Mouse (Mus musculus): ENCODE results near the gene Amotl1. TPM values are rescaled to one million over a fixed set of nuclear protein-coding genes. Genes with fewer than 3 reads are reported as not detected.

Gene Amotl1
- total RNA-seq, 2 experiments from 2014 or later = 13.9 to 15.0 TPM

DNA sequence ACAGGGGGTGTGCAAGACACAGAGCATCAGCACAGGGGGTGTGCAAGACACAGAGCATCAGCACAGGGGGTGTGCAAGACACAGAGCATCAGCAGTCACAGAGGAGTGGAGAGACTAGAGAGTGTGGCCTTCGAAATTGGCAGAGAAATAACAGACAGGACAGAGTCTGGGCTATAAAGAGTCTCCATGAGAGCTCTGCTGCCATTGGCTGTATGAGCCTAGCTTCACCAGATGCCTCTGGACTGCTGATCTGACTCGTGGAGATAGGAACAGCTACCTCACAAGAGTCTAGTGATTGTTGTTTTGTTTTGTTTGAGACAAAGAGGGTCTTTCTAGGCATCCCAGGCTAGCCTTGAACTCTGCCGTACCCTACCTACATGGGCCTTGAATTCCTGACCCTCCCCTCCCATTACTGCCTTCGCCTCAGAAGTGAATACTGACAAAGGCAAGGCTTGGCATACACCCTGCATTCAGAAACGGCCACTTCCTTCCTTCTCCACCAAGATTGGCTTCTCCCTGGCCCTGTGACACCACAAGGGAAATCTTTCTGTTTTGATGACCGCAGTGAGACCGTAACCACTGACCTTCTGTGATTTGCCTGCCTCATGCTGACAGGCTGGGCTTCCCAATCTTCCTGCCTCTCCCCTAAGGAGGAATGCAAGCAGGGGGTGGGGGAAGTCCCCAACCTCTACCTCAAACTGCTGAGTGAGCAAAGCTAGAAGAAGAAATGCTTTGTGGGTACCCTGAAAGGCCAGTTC, 3.4 kb downstream of the Amotl1 start:
- DNase-seq (ENCODE audit: low spot score in 2 of 2) = no peak

DNA sequence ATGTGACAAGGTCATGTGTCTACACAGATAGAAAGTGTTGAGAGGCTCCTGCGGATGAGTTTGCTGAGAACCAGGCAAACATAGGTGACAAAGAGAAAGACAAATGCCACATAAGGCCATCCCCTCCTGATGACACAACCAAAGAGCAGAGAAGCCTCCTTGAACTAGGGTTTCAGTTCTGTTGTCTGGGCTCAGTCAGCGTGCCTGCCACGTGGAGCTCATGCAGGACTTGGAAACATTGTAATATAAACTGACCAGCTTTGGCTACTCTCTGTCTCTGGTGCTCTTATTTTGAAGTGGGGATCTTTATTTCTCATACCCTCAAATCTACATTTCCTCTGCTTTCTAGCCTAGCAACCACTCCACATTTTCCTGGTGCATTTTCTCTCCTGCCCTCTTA, 8.6 kb downstream of the Amotl1 start:
- no peak for DNase-seq (ENCODE audit: low spot score in 2 of 2)

DNA sequence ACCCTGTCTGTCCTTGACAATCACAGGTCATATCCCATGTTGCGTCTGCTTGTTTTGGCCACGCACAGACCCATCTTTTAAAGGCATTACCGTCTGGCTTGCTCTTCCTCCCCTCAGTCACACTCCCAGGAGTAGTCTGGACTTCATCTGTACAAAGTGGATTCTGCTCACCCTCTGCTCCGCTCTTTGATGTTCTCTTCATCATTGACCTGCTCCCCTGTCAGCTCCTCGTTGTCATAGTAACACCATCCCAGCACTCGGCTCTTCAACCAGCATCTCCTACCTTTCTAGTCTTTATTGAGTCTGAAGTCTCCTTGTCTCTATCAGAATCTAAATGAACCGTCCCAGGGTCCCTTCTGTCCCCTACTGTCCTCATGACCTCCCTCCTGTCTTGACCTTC, 9.3 kb downstream of the Amotl1 start:
- no peak for DNase-seq (ENCODE audit: low spot score in 2 of 2)

- peak; percentile 11 to 50 for DNase-seq (ENCODE audit: low spot score in 2 of 2)
These were observed 10.7 kb downstream of the Amotl1 start for GRCm38 (mm10) chr9:14634155-14634554.

GRCm38 (mm10) chr9:14632365-14633163, 12.3 kb downstream of the Amotl1 start:
- DNase-seq (ENCODE audit: low spot score in 2 of 2) = no peak

DNA sequence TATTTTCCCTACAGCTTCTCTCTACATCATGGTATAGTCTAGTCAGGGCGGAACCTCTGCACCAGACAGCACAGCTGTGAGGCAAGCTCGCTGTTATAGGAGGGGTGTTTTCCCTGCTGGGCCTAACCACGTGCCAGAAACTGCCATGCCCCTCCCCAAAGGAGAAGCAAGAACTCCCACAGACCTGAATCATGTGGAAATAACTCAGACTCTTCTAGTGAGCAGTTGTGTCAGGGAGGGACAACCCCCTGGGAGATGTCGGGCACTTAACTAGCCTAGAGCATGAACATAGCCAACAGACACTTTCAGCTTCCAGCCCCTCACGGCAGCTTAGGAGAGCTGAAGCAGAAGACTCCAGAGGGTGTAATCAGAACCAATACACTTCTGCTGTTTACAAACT, 13.1 kb downstream of the Amotl1 start:
- no peak for DNase-seq (ENCODE audit: low spot score in 2 of 2)

- DNase-seq (ENCODE audit: low spot score in 2 of 2) = no peak
These were observed 17.3 kb downstream of the Amotl1 start for GRCm38 (mm10) chr9:14627525-14627924.

- no peak for DNase-seq (ENCODE audit: low spot score in 2 of 2)
These were observed 18.9 kb downstream of the Amotl1 start for GRCm38 (mm10) chr9:14625961-14626360.

- no peak for DNase-seq (ENCODE audit: low spot score in 2 of 2)
These were observed 19.8 kb downstream of the Amotl1 start for GRCm38 (mm10) chr9:14625024-14625423.

DNA sequence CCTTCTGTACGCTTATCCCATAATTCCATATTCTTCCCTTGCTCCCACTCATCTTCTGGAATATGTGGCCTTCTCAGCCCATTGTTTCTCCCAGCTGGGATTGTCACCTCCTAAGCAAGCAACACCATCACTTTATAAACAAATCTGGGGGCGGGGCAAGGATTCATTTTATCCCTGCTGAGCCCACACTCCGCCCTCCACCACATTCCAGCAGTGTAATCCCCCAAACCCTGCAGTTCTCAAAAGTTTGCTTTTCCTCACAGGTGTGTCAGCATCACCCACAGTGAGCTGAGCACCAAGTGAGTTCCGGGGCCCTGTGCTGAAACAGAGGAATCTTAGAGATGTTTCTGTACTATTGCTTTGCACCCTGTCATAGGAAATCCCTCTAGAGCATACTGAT, 20.9 kb downstream of the Amotl1 start:
- no peak for DNase-seq (ENCODE audit: low spot score in 2 of 2)

GRCm38 (mm10) chr9:14623250-14623649, 21.6 kb downstream of the Amotl1 start:
- DNase-seq (ENCODE audit: low spot score in 2 of 2) = no peak

GRCm38 (mm10) chr9:14622848-14623247, 22.0 kb downstream of the Amotl1 start:
- no peak for DNase-seq (ENCODE audit: low spot score in 2 of 2)

DNA sequence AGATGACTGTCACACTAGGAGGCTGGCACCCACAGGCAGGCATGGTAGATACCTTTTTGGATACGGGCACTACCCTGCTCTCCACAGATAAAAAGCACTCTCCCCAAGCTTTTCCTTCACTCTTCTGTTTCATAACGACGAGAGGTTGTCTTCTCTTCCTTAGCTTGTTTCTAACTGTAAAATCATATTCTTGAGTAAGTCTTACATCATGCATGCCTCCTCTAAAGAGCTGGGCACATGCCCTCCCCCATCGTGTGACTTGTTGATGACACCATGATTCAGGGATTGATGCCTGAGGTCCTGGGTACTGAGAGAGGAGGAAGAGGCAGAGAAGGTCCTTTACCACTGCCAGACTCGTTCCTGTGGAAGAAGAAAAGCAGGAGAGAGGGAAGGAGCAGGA, 24.7 kb downstream of the Amotl1 start:
- no peak for DNase-seq (ENCODE audit: low spot score in 2 of 2)

GRCm38 (mm10) chr9:14614931-14615880, 29.6 kb downstream of the Amotl1 start:
- peak in 1 of 2 experiments; percentile 10 for DNase-seq (ENCODE audit: low spot score in 2 of 2)

- DNase-seq (ENCODE audit: low spot score in 2 of 2) = no peak
These were observed 30.5 kb downstream of the Amotl1 start for GRCm38 (mm10) chr9:14614205-14614930.

GRCm38 (mm10) chr9:14613308-14614204, 31.3 kb downstream of the Amotl1 start:
- DNase-seq (ENCODE audit: low spot score in 2 of 2) = no peak

DNA sequence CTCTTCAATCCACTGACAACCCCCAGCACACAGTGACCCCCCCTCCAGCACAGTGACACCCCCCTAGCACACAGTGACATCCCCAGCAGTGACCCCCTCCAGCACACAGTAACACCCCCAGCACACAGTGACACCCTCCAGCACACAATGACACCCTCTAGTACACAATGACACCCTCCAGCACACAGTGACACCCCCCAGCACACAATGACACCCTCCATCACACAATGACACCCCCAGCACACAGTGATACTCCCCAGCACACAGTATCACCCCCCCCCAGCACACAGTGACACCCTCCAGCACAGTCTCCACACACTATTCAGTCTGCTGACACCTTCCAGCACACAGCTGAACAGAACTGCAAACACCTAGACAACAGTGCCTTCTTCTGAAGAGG, 32.3 kb downstream of the Amotl1 start:
- DNase-seq (ENCODE audit: low spot score in 2 of 2) = no peak

- DNase-seq (ENCODE audit: low spot score in 2 of 2) = no peak
These were observed 36.3 kb downstream of the Amotl1 start for GRCm38 (mm10) chr9:14608521-14608920.

GRCm38 (mm10) chr9:14607464-14607863, 37.4 kb downstream of the Amotl1 start:
- DNase-seq (ENCODE audit: low spot score in 2 of 2) = peak; percentile 11 to 68

DNA sequence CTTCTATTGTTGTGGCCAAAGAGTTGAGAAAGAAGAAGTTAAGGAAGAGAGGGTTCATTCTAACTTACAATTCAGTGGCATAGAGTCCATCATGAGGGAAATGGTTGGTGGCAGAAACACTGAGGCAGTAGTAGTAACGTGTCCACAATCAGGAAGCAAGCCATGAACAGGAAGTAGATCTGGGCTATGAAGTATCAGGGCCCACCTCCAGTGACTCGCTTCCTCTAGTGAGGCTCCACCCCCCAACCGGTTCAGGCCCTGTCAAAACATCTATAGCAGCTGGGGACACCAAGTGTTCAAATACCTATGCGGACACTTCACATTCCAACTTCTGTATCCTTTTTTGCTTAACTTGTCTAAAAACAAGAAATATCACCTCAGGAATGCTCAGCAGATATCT, 38.9 kb downstream of the Amotl1 start:
- no peak for DNase-seq (ENCODE audit: low spot score in 2 of 2)

All from layer of hippocampus, adult 18-20 months (tissue).